31 mouse cellular contexts compared by ENCODE assay signal in the genomic region with DNA sequence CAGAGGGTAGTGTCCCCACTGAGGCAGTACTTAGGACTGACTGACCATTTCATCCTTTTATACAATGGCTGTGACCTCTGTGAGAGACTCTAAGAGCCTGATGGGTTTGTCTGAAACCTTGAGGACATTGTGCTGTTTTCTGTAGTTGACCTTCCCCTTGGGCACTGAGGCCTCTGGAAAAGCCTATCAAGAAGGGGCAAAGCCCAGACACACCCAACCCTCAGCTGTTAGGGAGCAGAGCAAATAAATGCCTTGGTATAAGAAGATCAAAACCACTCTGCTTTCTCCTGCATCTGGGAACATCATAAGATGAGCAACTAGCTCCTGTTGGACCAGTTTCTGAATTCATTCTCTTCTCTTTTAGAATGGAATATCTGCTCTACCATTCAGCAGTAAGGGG.
A peak's percentile ranks its signal among the peaks of the same experiment; 100 is the strongest.
DNase-seq lines count a peak whose midpoint lies in the region; ATAC-seq and TF ChIP-seq lines count a peak whose summit lies in the region.
"Had no signal": no experiment of that assay in that cellular context is flagged by ENCODE, and none has a peak within 500 bp of the region (broad histone marks: within the 10 kb centered on the region; RNA-seq: fewer than 3 reads in every experiment).

No protein-coding gene starts in this region.

- no peak for DNase-seq in lung, embryonic 14.5 days
- no peak for DNase-seq in lung, adult 18-20 months
- no peak for DNase-seq in lung, postnatal 0 days (ENCODE audit: low spot score)
- no peak for DNase-seq in lung, adult 2 months
- peak in 2 of 3 experiments; percentile 13 to 16 for DNase-seq in liver, embryonic 14.5 days (ENCODE audit: low read depth in 3 of 3, low spot score in 3 of 3)
- DNase-seq in hindbrain, embryonic 11.5 days (ENCODE audit: low spot score) = no peak
- DNase-seq: adrenal gland, postnatal 10 days; adrenal gland, postnatal 36 days; B cell, adult 2 months; cerebellum, adult 11 months; cerebellum, adult 2 months; cerebellum, adult 9-11 months; cerebellum, postnatal 25 days; gastrocnemius, postnatal 10 days; gastrocnemius, postnatal 36 days; heart, adult 2 months; heart, postnatal 14 days; heart, postnatal 4 days had no signal

- no peak for TF ChIP-seq POLR2A in lung, adult 2 months (IDR thresholded peaks at IDR 0.05; ENCODE audit: borderline replicate concordance, extremely low read depth, low read depth, low read length)

- no peaks in the 10 kb centered on the region for H3K9me3 ChIP-seq in lung, embryonic 14.5 days (ENCODE audit: low read depth, low read length)
- no peaks in the 10 kb centered on the region for H3K9me3 ChIP-seq in lung, postnatal 0 days (ENCODE audit: low read length)
- no peaks in the 10 kb centered on the region for H3K9me3 ChIP-seq in liver, embryonic 14.5 days (ENCODE audit: control insufficient read depth, low read length)
- H3K9me3 ChIP-seq in hindbrain, embryonic 11.5 days (ENCODE audit: control insufficient read depth, low read length) = no peaks in the 10 kb centered on the region
- no peaks in the 10 kb centered on the region for H3K9me3 ChIP-seq in forebrain, embryonic 13.5 days (replicated peaks)
- H3K9me3 ChIP-seq: embryonic facial prominence, embryonic 12.5 days; embryonic facial prominence, embryonic 15.5 days; forebrain, embryonic 12.5 days; G1E; heart, embryonic 10.5 days; heart, embryonic 13.5 days; hindbrain, embryonic 12.5 days; hindbrain, embryonic 15.5 days had no signal

- H3K27ac ChIP-seq in lung, embryonic 14.5 days (ENCODE audit: low read depth) = peak overlapping the region; percentile 77
- H3K27ac ChIP-seq in lung, postnatal 0 days (ENCODE audit: low read length) = peak overlapping the region; percentile 66
- H3K27ac ChIP-seq in liver, embryonic 14.5 days = no peak overlapping the region
- H3K27ac ChIP-seq in hindbrain, embryonic 11.5 days (ENCODE audit: low read depth, low read length) = no peak overlapping the region
- no peak overlapping the region for H3K27ac ChIP-seq in forebrain, embryonic 13.5 days
- H3K27ac ChIP-seq: embryonic facial prominence, embryonic 12.5 days; embryonic facial prominence, embryonic 15.5 days; forebrain, embryonic 12.5 days; heart, embryonic 10.5 days; hindbrain, embryonic 12.5 days; hindbrain, embryonic 15.5 days had no signal

- H3K4me1 ChIP-seq in lung, embryonic 14.5 days (ENCODE audit: insufficient read depth) = no peaks in the 10 kb centered on the region; the same call in 1 of the 2 replicates
- no peaks in the 10 kb centered on the region for H3K4me1 ChIP-seq in lung, postnatal 0 days (ENCODE audit: insufficient read depth, low read depth, low read length)
- H3K4me1 ChIP-seq in lung, adult 2 months (ENCODE audit: control insufficient read depth, insufficient read depth, low read length) = no peaks in the 10 kb centered on the region
- peaks cover 22 to 34% of the 10 kb centered on the region in 2 experiments for H3K4me1 ChIP-seq in liver, embryonic 14.5 days (replicated peaks; ENCODE audit: control insufficient read depth in 2 of 2, insufficient read depth in 2 of 2, low read length in 1 of 2)
- H3K4me1 ChIP-seq in hindbrain, embryonic 11.5 days (replicated peaks; ENCODE audit: control insufficient read depth, insufficient read depth, low read length) = no peaks in the 10 kb centered on the region
- no peaks in the 10 kb centered on the region for H3K4me1 ChIP-seq in forebrain, embryonic 13.5 days
- H3K4me1 ChIP-seq: embryonic facial prominence, embryonic 12.5 days; forebrain, embryonic 12.5 days; heart, embryonic 10.5 days; hindbrain, embryonic 12.5 days; hindbrain, embryonic 15.5 days had no signal

- no peak overlapping the region for H3K4me3 ChIP-seq in lung, embryonic 14.5 days (ENCODE audit: low read depth, low read length)
- H3K4me3 ChIP-seq in lung, postnatal 0 days (ENCODE audit: low read depth, low read length) = no peak overlapping the region
- no peak overlapping the region for H3K4me3 ChIP-seq in lung, adult 2 months (replicated peaks; ENCODE audit: extremely low read depth, low read depth, low read length)
- H3K4me3 ChIP-seq in liver, embryonic 14.5 days (ENCODE audit: insufficient read depth in 1 of 2, low read depth in 2 of 2, low read length in 2 of 2) = no peak overlapping the region
- H3K4me3 ChIP-seq in hindbrain, embryonic 11.5 days (ENCODE audit: low read depth, low read length) = no peak overlapping the region
- H3K4me3 ChIP-seq in forebrain, embryonic 13.5 days = no peak overlapping the region
- H3K4me3 ChIP-seq: embryonic facial prominence, embryonic 12.5 days; embryonic facial prominence, embryonic 15.5 days; erythroblast, embryonic 14.5 days; forebrain, embryonic 12.5 days; heart, adult 2 months; heart, embryonic 10.5 days; heart, embryonic 13.5 days; hindbrain, embryonic 12.5 days; hindbrain, embryonic 15.5 days had no signal

- H3K4me2 ChIP-seq in lung, embryonic 14.5 days = no peak overlapping the region
- no peak overlapping the region for H3K4me2 ChIP-seq in lung, postnatal 0 days (replicated peaks; ENCODE audit: low read depth, low read length)
- peak overlapping the region; percentile 18; the same call in 1 of the 2 replicates for H3K4me2 ChIP-seq in liver, embryonic 14.5 days (ENCODE audit: low read depth)
- no peak overlapping the region for H3K4me2 ChIP-seq in hindbrain, embryonic 11.5 days (replicated peaks; ENCODE audit: low read depth, low read length)
- H3K4me2 ChIP-seq in forebrain, embryonic 13.5 days = no peak overlapping the region
- H3K4me2 ChIP-seq: embryonic facial prominence, embryonic 12.5 days; embryonic facial prominence, embryonic 15.5 days; forebrain, embryonic 12.5 days; heart, embryonic 13.5 days; hindbrain, embryonic 12.5 days; hindbrain, embryonic 15.5 days had no signal

- peaks cover 49% of the 10 kb centered on the region for H3K36me3 ChIP-seq in lung, embryonic 14.5 days (ENCODE audit: insufficient read depth)
- H3K36me3 ChIP-seq in lung, postnatal 0 days (ENCODE audit: insufficient read depth, low read length) = peaks cover 18% of the 10 kb centered on the region; the same call in 1 of the 2 replicates
- no peaks in the 10 kb centered on the region for H3K36me3 ChIP-seq in liver, embryonic 14.5 days (replicated peaks; ENCODE audit: control insufficient read depth, insufficient read depth, low read depth)
- peaks cover 2% of the 10 kb centered on the region; the same call in 1 of the 2 replicates for H3K36me3 ChIP-seq in hindbrain, embryonic 11.5 days (ENCODE audit: control insufficient read depth, insufficient read depth, low read length)
- H3K36me3 ChIP-seq in forebrain, embryonic 13.5 days (ENCODE audit: poor library complexity, severe bottlenecking) = peaks cover 99% of the 10 kb centered on the region
- H3K36me3 ChIP-seq: G1E had no signal

- H3K9ac ChIP-seq in lung, embryonic 14.5 days = no peak overlapping the region
- H3K9ac ChIP-seq in lung, postnatal 0 days (replicated peaks; ENCODE audit: low read depth) = no peak overlapping the region
- H3K9ac ChIP-seq in liver, embryonic 14.5 days (replicated peaks) = no peak overlapping the region; the same call in 1 of the 2 replicates
- H3K9ac ChIP-seq in hindbrain, embryonic 11.5 days (ENCODE audit: low read depth, low read length) = no peak overlapping the region
- no peak overlapping the region for H3K9ac ChIP-seq in forebrain, embryonic 13.5 days
- H3K9ac ChIP-seq: embryonic facial prominence, embryonic 12.5 days; embryonic facial prominence, embryonic 15.5 days; forebrain, embryonic 12.5 days; heart, embryonic 13.5 days; hindbrain, embryonic 12.5 days; hindbrain, embryonic 15.5 days had no signal

- no peak for TF ChIP-seq EP300 in lung, postnatal 0 days (IDR thresholded peaks at IDR 0.05)
- no peak for TF ChIP-seq EP300 in liver, embryonic 14.5 days (IDR thresholded peaks at IDR 0.05; ENCODE audit: low read depth)

- no peak for TF ChIP-seq CTCF in lung, embryonic 14.5 days (IDR thresholded peaks at IDR 0.05; ENCODE audit: low read depth)
- no peak for TF ChIP-seq CTCF in lung, postnatal 0 days (IDR thresholded peaks at IDR 0.05)
- TF ChIP-seq CTCF in lung, adult 2 months (IDR thresholded peaks at IDR 0.05; ENCODE audit: insufficient read depth, low read length) = no peak
- no peak for TF ChIP-seq CTCF in liver, embryonic 14.5 days (IDR thresholded peaks at IDR 0.05; ENCODE audit: low read depth)

- no peak for ATAC-seq in lung, embryonic 14.5 days (ENCODE audit: insufficient read depth)
- ATAC-seq in lung, postnatal 0 days = no peak
- ATAC-seq in liver, embryonic 14.5 days (ENCODE audit: insufficient read depth) = peak; percentile 65
- no peak for ATAC-seq in hindbrain, embryonic 11.5 days (ENCODE audit: low FRiP score)
- ATAC-seq in forebrain, embryonic 13.5 days = no peak
- ATAC-seq: forebrain, embryonic 16.5 days; Patski had no signal

- no peaks in the 10 kb centered on the region for H3K27me3 ChIP-seq in lung, embryonic 14.5 days (ENCODE audit: insufficient read depth, low read length)
- H3K27me3 ChIP-seq in lung, postnatal 0 days (replicated peaks; ENCODE audit: insufficient read depth, low read length) = no peaks in the 10 kb centered on the region
- H3K27me3 ChIP-seq in liver, embryonic 14.5 days (ENCODE audit: control insufficient read depth, insufficient read depth, low read length) = no peaks in the 10 kb centered on the region
- no peaks in the 10 kb centered on the region for H3K27me3 ChIP-seq in hindbrain, embryonic 11.5 days (ENCODE audit: control insufficient read depth, insufficient read depth, low read length)
- H3K27me3 ChIP-seq in forebrain, embryonic 13.5 days = no peaks in the 10 kb centered on the region
- H3K27me3 ChIP-seq: CH12.LX; embryonic facial prominence, embryonic 12.5 days; embryonic facial prominence, embryonic 15.5 days; forebrain, embryonic 12.5 days; heart, embryonic 13.5 days; hindbrain, embryonic 12.5 days; hindbrain, embryonic 15.5 days; Patski had no signal

Comparison
In these comparisons a context has a peak if more than half of its experiments do, and no peak if none do; other contexts are left out.
1. DNase-seq: peak in liver, embryonic 14.5 days (2 of 3); none in lung, embryonic 14.5 days (single experiment), lung, adult 18-20 months (0 of 2), lung, postnatal 0 days (single experiment), lung, adult 2 months (single experiment) and hindbrain, embryonic 11.5 days (single experiment).
2. H3K27ac ChIP-seq: peak in lung, embryonic 14.5 days (single experiment) and lung, postnatal 0 days (single experiment); none in liver, embryonic 14.5 days (single experiment), hindbrain, embryonic 11.5 days (single experiment) and forebrain, embryonic 13.5 days (single experiment).